Mouse (Mus musculus): ENCODE data around the gene Plcb1. TPM values are rescaled to one million over a fixed set of nuclear protein-coding genes. Genes with fewer than 3 reads are reported as not detected.

Gene Plcb1
- polyA plus RNA-seq (2012; ENCODE audit: low replicate concordance) = 0.06 TPM in 2 replicates

GRCm38 (mm10) chr2:134785970-134786855 is at the start of gene Plcb1:
Gene Plcb1, plus strand, starts transcription at chr2:134786067.

Other genes starting within 250 kb of the Plcb1 start
- gene Hao1, start 231.7 kb upstream of the Plcb1 start, polyA plus RNA-seq (2012; ENCODE audit: low replicate concordance) = not detected in 2 replicates
- gene Tmx4, start 141.9 kb upstream of the Plcb1 start, polyA plus RNA-seq (2012; ENCODE audit: low replicate concordance) = 12.4 and 13.0 TPM in 2 replicates

Measured in leukemia stem cell, adult 10-12 weeks (primary cell).